Mouse (Mus musculus): ENCODE measurements around the gene Olfr403.

Olfr403 gene

DNA sequence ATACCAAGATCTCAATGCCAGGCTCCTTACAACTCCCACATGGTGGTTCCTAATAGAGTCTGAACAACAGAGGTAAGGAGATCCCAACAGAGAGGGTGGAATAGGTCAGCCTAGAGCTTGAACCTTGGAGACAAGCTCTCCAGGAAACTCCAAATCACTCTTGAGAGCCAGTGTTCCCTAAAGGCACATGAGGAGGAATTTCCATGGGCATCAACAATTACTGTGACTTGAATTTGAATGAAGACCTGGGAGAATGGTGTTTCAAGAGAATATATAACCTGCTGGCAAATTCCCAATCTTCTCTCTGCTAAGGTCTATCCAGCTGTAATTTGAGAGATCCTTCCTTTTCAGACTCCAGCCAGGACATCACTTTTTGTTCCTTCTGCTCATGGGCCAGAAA is at the start of gene Olfr403:
Gene Olfr403, plus strand, starts transcription at position 301 of the 400 bp plus-strand sequence.
- TF ChIP-seq GATA4 (IDR thresholded peaks at IDR 0.05; ENCODE audit: insufficient replicate concordance, low read length), result no peak

DNA sequence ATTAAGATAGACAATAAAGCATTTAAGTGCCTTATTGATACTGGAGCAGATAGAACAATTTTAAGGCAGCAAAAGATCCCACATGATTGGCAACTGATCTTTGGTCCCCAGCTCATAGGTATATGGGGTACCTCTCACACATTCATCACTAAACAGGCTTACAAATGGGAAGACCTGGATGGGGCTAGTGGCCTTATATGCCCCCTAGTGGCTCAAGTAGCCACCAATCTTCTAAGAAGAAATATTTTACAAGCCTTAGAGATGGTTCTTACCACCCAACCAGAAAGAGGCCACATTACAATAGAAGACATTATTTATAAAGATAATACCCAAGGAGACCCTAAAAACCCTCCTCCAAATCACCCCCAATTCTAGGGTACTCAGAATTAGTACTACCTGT is 40.2 kb upstream of the Olfr403 start:
- TF ChIP-seq GATA4 (IDR thresholded peaks at IDR 0.05; ENCODE audit: insufficient replicate concordance, low read length), result no peak

DNA sequence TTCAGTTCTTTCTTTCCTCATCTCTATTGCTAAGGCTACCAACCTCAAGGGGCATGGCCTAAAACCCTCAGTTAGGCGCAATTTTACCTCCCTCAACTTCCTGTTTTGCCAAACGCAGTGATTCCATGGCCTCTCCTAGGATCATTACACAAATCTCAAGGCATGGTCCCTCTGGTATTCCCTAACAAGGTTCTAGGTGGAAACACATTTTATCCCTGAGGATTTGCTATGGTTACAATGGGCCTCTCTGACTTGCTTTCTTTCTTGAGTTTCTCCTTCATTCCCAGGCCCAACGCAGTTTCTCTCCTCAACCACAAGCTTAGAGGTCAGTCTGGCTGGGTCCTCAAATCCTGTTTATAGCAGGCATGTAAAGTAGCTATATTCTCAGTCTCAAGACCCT is 32.8 kb upstream of the Olfr403 start, which contains the start of gene Olfr402:
Gene Olfr402, plus strand, starts transcription at position 301 of the 400 bp plus-strand sequence.
- no peak for TF ChIP-seq GATA4 (IDR thresholded peaks at IDR 0.05; ENCODE audit: insufficient replicate concordance, low read length)

DNA sequence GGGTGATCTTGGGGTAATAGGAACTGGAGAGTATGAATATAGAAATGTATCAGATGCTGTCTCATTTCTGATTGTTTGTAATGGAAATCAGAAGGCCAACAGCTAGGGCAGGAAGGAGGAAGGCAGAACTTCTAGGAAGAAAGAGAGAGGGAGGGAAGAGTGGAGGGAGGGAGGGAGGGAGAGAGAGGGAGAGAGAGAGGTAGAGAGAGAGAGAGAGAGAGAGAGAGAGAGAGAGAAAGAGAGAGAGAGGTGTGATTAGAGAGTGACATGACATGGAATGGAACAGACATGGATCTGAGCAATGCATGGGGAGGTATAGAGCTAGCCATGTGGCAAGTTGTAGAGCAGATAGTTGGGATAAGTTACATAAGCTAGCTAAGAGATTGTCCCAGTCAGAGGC is 17.3 kb upstream of the Olfr403 start:
- TF ChIP-seq GATA4 (IDR thresholded peaks at IDR 0.05; ENCODE audit: insufficient replicate concordance, low read length), result no peak

DNA sequence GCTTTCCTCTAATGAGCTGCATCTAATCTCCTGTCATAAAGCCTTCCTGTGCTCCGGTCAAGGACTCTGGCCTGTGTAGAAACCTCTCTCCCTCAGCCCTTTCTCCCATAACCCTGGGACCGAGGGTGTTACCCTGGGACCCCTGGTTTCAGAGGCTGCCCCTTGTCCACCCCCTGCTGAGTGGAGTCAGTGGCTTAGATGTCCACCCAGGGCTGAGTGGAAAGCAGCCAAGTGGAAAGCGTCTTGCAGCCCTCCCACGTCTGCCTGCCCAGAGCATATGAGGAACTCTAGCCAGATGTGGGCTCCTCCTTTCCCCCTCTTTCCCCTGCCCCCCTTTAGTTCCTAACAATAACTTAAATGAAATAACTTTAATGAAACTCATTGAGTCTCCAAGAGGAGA is 2.9 kb upstream of the Olfr403 start:
- no peak for TF ChIP-seq GATA4 (IDR thresholded peaks at IDR 0.05; ENCODE audit: insufficient replicate concordance, low read length)

DNA sequence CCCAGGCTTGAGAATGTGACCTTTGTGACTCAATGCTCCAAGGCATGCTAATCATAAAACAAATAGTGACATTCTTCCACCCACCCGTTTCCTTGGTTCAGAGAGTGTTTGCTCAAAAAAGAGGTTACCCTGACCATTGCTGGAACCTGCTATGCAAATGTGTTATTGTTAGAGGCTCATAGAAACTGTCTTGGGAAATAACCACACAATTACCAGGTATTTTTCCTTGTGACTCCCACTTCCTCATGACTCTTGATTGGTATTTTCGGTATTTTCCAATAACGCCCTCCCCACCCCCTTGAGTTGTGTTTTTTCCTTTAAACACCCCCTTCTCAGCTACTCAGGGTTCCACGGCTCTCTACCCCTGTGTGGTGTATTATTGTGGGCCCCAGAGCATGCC is 2.3 kb upstream of the Olfr403 start:
- no peak for TF ChIP-seq GATA4 (IDR thresholded peaks at IDR 0.05; ENCODE audit: insufficient replicate concordance, low read length)

DNA sequence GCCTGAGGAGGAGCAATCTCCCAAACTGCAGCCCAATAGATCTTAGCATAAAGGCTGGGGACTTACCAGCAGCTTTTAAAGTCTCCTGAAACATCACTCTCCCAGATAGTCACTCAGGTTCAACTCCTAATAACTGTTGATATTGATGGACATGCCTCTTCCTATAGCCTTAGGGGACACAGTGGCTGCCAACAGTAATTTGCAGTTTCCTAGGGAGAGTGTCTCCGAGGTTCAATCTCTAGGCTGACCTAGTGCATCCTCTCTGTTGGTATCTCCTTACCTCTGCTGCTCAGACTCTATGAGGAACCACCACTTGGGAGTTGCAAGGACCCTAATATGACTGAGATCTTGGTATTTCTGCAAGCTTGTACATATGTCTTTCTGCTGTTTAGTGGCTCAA is 25.2 kb downstream of the Olfr403 start, which contains the start of gene Olfr43:
Gene Olfr43, minus strand, starts transcription at position 101 of the 400 bp plus-strand sequence.
- no peak for TF ChIP-seq GATA4 (IDR thresholded peaks at IDR 0.05; ENCODE audit: insufficient replicate concordance, low read length)

DNA sequence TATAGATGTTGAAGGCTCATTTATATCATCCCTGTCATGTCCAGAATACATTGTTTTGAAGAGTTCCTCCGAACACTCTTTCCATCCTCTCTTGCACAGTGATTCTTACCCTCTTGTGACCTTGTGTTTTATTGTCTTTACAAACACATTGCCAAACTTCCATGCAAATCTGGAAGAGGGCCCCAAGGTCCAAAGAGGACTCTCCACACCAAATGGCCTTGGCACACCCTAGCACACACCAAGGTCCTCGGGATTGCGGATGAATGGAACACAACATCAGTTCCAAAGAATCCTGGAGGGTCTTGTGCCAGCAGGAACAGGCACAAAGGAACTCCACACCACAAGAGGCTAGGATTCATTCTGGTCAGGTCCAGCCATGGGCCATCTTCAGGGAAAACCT is 55.2 kb downstream of the Olfr403 start:
- TF ChIP-seq GATA4 (IDR thresholded peaks at IDR 0.05; ENCODE audit: insufficient replicate concordance, low read length), result no peak

Measured in liver, adult (tissue).